Mouse (Mus musculus) cortical plate, adult 2 months (tissue): ENCODE results near the gene Fam163a. TPM values are rescaled to one million over a fixed set of nuclear protein-coding genes. Genes with fewer than 3 reads are reported as not detected.

Experiments used
- H3K27ac ChIP-seq: fragments of 200-500 bp; 2 replicates; pipeline ENCODE4 v1.5.1; 2012; ENCODE audit warnings: low read length, control low read depth, inconsistent platforms; ENCODE audit not compliant: insufficient read depth
- H3K4me1 ChIP-seq: fragments of 200-500 bp; 2 replicates; pipeline ENCODE4 v1.6.1; 2011; ENCODE audit warnings: low read length; ENCODE audit not compliant: control insufficient read depth, insufficient read depth
- H3K4me3 ChIP-seq: fragments of 200-500 bp; 2 replicates; pipeline ENCODE4 v1.5.1; 2011; ENCODE audit warnings: mild to moderate bottlenecking, low read length, control low read depth; ENCODE audit not compliant: insufficient read depth
- CTCF ChIP-seq: fragments of 200-500 bp; IDR thresholded peaks from 2 replicates; pipeline ENCODE4 v1.5.1; 2011; ENCODE audit warnings: mild to moderate bottlenecking, control low read depth, low read length; ENCODE audit not compliant: insufficient read depth; ENCODE audit errors: extremely low read depth
- POLR2A ChIP-seq: fragments of 200-500 bp; IDR thresholded peaks from 2 replicates; pipeline ENCODE4 v1.6.1; 2011; ENCODE audit warnings: mild to moderate bottlenecking, low read length, control low read depth; ENCODE audit not compliant: insufficient read depth; ENCODE audit errors: extremely low read depth
- polyA plus RNA-seq: library from polyadenylated mRNA; depleted of rRNA; stranded (reverse); fragments of >200 nt; gene quantifications from 2 replicates; pipeline ENCODE4 v1.2.3, GENCODE M21; 2012

The Fam163a gene
- polyA plus RNA-seq, 1 experiment: 5.9 TPM

DNA sequence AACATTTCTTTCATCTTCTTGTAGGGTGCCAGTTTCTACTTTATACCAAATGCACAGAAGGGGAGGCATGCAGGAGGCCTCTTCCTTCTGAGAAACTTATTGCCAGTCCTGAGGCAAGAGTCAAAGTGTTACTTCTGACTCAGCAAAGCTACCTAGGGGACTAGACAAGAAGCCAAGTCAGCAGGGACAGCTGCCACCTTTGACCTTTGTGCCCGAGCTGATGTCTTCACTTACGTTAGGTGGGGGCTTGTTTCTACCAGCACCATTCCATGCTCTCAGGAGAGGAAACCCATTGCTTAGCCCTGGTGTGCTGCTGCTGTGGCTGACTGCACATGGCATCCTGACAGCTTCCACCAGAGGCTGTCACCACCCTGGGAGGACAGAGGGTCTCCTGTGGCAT is 16.5 kb upstream of the Fam163a start:
- Histone ChIP-seq H3K4me3 (no peak overlapping the region), H3K27ac (no peak overlapping the region), H3K4me1 (no peaks in the 10 kb centered on the region)
- TF ChIP-seq CTCF (no peak), POLR2A (no peak)

DNA sequence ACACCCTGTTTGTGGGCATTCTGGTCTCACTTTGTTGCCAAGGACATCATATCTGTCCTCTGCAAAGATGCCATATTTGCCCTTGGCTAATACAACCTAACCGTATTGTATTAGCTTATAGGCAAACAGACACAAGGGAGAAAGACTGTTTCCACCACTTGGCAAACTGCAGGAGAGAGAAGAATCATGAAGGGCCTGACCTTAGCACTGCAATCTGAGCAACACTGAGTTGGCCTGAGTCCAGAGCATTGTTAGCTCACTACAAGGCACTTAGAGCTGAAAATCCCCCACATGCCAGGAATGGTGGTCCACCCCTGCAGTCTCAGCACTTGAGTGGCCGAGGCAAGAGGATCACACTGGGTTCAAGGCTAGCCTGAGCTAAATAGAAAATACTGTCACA is 13.7 kb upstream of the Fam163a start:
- Histone ChIP-seq H3K27ac (no peak overlapping the region), H3K4me3 (no peak overlapping the region), H3K4me1 (no peaks in the 10 kb centered on the region)
- TF ChIP-seq POLR2A: no peak
- no peak for TF ChIP-seq CTCF

- H3K4me1 ChIP-seq: no peaks in the 10 kb centered on the region
- no peak overlapping the region for H3K27ac ChIP-seq
- TF ChIP-seq CTCF (no peak), POLR2A (no peak)
- H3K4me3 ChIP-seq: no peak overlapping the region
These were observed 13.1 kb upstream of the Fam163a start for GRCm38 (mm10) chr1:156217941-156218340.

- Histone ChIP-seq H3K4me1 (no peaks in the 10 kb centered on the region), H3K27ac (no peak overlapping the region), H3K4me3 (no peak overlapping the region)
- TF ChIP-seq POLR2A (no peak), CTCF (no peak)
These were observed 12.6 kb upstream of the Fam163a start for GRCm38 (mm10) chr1:156217393-156217792.

DNA sequence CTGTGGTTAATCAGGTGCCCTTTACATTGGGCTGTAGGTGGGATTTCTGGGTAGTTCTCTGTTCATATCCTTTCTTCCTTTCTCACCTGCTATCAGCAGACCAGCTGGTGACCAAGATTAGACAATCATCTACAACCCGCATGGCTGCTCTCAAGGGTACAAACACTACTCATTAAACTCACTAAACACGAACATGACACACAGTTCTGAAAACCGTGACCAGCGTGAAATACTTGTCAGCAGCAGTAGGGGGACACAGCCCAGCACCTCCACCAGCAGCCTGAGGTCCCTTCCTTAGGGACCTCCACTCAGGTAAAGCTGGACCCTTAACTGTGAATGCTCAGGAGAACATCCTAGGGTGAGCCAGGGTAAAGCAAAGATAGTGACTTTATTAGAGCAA is 11.4 kb upstream of the Fam163a start:
- H3K27ac ChIP-seq: no peak overlapping the region
- no peak overlapping the region for H3K4me3 ChIP-seq
- H3K4me1 ChIP-seq: no peaks in the 10 kb centered on the region
- no peak for TF ChIP-seq CTCF
- no peak for TF ChIP-seq POLR2A

GRCm38 (mm10) chr1:156214651-156215050 is 9.8 kb upstream of the Fam163a start:
- no peak for TF ChIP-seq POLR2A
- no peak for TF ChIP-seq CTCF
- Histone ChIP-seq H3K4me1 (no peaks in the 10 kb centered on the region), H3K27ac (no peak overlapping the region), H3K4me3 (no peak overlapping the region)

GRCm38 (mm10) chr1:156212923-156213322 is 8.1 kb upstream of the Fam163a start:
- Histone ChIP-seq H3K4me3 (no peak overlapping the region), H3K4me1 (no peaks in the 10 kb centered on the region), H3K27ac (no peak overlapping the region)
- TF ChIP-seq POLR2A (no peak), CTCF (no peak)

DNA sequence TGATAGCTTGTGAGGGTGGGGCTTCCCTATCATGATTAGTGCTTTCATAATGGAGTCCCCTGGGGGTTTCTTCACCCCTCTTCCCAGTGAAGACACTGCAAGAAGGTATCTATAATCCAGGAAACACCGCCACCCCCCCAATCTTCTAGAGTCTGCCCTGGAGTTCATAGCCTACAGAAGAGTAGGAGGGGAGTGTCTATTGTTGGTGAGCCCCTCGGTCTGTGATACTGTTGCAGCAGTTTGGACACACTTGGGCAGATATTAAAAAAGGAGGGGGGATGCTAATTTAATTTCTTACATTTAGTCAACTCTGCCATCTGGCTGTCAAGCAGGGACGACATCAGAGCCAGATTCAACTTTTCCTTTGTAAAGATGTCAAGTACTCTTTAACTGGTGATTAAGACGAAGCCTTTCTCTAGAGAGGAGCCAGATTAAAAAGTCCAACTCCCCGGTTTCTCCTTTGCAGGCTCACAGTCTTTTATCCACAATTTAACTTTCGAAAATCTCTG is 7.0 kb upstream of the Fam163a start:
- Histone ChIP-seq H3K4me1 (no peaks in the 10 kb centered on the region), H3K27ac (no peak overlapping the region), H3K4me3 (no peak overlapping the region)
- no peak for TF ChIP-seq POLR2A
- no peak for TF ChIP-seq CTCF

DNA sequence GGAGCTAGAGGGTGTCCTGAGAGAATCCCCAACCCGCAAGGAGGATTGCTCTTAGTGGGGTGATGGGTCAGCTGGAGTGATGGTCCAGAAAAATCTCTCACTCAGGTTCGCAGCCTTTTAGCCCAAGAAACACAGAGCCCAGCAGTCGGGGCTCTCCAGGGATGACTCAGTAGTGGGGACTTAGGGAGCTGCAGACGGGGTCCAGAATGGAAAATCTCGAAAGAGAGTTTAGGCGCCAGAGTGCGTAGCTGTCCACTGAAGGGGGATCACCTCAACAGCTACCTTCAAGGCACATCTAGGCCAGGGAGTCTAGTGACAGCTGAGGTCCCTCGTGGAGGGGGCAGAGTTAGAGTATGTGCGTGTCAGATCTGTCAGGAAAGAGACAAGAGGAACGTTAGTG is 338 bp upstream of the Fam163a start:
- Histone ChIP-seq H3K27ac (no peak overlapping the region), H3K4me3 (peak overlapping the region; percentile 11; the same call in 1 of the 2 replicates), H3K4me1 (no peaks in the 10 kb centered on the region)
- TF ChIP-seq CTCF: no peak
- TF ChIP-seq POLR2A: no peak

DNA sequence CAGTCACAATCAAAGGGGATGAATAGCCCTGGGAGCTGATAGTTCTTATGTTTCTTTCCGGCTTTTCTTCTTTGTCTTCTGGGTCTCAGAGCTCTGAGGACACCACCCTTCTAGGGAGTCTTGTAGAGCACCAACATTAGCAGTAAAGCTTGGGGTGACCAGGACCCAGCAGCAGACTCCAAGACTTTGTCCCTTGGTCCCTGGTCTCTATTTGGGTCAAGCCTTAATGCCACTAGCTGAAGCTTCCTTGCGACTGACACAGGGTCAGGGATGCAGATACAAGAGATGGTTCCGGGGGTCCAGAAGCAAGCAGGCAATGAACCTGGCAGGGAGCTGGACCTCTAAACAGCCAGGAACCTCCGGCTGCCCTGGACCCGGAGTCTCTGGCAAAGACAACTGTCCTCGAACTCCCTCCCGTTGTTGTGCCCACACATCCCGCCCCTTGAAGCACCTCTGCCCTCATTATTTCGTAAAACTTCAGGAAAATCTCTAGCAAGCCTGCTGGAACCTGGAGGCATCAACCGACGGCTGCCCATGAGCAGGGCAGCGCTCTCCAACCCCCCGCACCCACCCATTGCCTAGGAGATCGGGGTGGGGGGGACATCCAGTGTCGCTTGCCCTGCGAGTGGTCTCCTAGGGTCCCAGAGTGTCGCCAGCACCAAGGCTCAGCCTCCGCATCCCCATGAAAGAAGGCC is 718 bp downstream of the Fam163a start:
- Histone ChIP-seq H3K4me3 (peak overlapping the region; percentile 11), H3K4me1 (no peaks in the 10 kb centered on the region), H3K27ac (no peak overlapping the region)
- TF ChIP-seq POLR2A: no peak
